20 mouse cellular contexts compared by ENCODE assay signal in genomic region chr7:39701506-39701905, GRCm38 (mm10).
"Had no signal": no experiment of that assay in that cellular context is flagged by ENCODE, and none has a peak within 500 bp of the region (broad histone marks: within the 10 kb centered on the region; RNA-seq: fewer than 3 reads in every experiment).

No protein-coding gene starts in this region.

- H3K27me3 ChIP-seq: liver, embryonic 15.5 days; lung, embryonic 15.5 days; midbrain, embryonic 12.5 days; neural tube, embryonic 13.5 days; neural tube, embryonic 15.5 days had no signal

- DNase-seq: liver, postnatal 0 days; lung, adult 2 months; lung, postnatal 14 days; lung, postnatal 36 days; midbrain, embryonic 14.5 days; right cerebral cortex, adult 18-20 months; right cerebral cortex, postnatal 25 days; right cerebral cortex, postnatal 4 days; spleen, adult 18-20 months; thymus, adult 18-20 months; thymus, postnatal 14 days; thymus, postnatal 36 days had no signal

- H3K36me3 ChIP-seq: liver, embryonic 15.5 days; lung, embryonic 15.5 days; midbrain, embryonic 10.5 days; midbrain, embryonic 12.5 days; neural tube, embryonic 13.5 days; neural tube, embryonic 15.5 days had no signal

- H3K4me1 ChIP-seq: liver, embryonic 15.5 days; lung, embryonic 15.5 days had no signal

- H3K9ac ChIP-seq: liver, embryonic 15.5 days; liver, postnatal 0 days; lung, embryonic 15.5 days; midbrain, embryonic 12.5 days; neural tube, embryonic 13.5 days; neural tube, embryonic 15.5 days had no signal

- H3K27ac ChIP-seq: liver, embryonic 15.5 days; lung, embryonic 15.5 days; macrophage; midbrain, embryonic 10.5 days; midbrain, embryonic 12.5 days; neural tube, embryonic 13.5 days; neural tube, embryonic 15.5 days had no signal

- H3K4me3 ChIP-seq: liver, embryonic 15.5 days; lung, embryonic 15.5 days; midbrain, embryonic 10.5 days; midbrain, embryonic 12.5 days; myocyte; neural tube, embryonic 13.5 days; neural tube, embryonic 15.5 days had no signal
